Mouse (Mus musculus): ENCODE measurements around the gene Olfr1392. TPM values are rescaled to one million over a fixed set of nuclear protein-coding genes. Genes with fewer than 3 reads are reported as not detected.

The Olfr1392 gene
- polyA plus RNA-seq, 1 experiment: 0.15 TPM

DNA sequence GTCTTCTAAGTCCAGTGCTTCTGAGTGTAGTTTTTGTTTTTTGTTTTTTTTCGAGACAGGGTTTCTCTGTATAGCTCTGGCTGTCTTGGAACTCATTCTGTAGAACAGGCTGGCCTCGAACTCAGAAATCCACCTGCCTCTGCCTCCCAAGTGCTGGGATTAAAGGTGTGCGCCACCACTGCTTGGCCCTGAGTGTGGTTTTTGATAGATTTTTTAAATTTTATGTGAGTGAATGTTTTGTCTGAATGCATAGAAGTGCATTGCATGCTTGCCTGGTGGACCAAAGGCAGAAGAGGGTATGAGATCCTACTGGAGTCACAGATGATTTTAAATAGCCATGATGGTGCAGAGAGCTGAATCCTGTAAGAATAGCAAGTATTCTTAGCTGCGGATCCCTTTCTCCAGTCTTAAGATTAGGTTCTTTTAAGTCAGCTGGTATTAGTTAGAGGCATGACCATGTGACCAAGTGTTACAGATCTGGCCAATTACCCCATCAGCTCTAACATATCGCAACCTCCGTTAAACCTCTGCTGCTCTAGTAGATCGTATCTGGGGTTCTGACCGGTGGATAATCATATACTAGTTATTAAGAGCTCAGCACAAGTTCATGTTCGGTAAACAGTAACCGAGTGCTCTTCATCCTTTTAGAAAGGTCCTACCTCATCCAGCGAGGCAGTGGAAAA is 42.0 kb upstream of the Olfr1392 start:
- no peaks in the 10 kb centered on the region for H3K36me3 ChIP-seq (ENCODE audit: control insufficient read depth, insufficient read depth, low read length)
- H3K27ac ChIP-seq (ENCODE audit: control insufficient read depth, insufficient read depth, low read length): peak overlapping the region; percentile 6; the same call in 1 of the 2 replicates
- TF ChIP-seq CTCF (IDR thresholded peaks at IDR 0.05; ENCODE audit: borderline replicate concordance, control insufficient read depth, extremely low read depth, insufficient read depth, low read length, poor library complexity) (no peak), POLR2A (IDR thresholded peaks at IDR 0.05; ENCODE audit: control insufficient read depth, extremely low read depth, insufficient read depth, low read length, poor library complexity) (no peak)
- H3K4me3 ChIP-seq (ENCODE audit: control insufficient read depth, insufficient read depth, low read length): no peak overlapping the region
- 22% methylated on average over 11 of the region's 11 CpGs for WGBS
- H3K4me1 ChIP-seq (replicated peaks; ENCODE audit: control insufficient read depth, insufficient read depth, low read length): peaks cover 22% of the 10 kb centered on the region
- H3K27me3 ChIP-seq (ENCODE audit: control insufficient read depth, insufficient read depth, low read length): no peaks in the 10 kb centered on the region
- DNase-seq: no peak

DNA sequence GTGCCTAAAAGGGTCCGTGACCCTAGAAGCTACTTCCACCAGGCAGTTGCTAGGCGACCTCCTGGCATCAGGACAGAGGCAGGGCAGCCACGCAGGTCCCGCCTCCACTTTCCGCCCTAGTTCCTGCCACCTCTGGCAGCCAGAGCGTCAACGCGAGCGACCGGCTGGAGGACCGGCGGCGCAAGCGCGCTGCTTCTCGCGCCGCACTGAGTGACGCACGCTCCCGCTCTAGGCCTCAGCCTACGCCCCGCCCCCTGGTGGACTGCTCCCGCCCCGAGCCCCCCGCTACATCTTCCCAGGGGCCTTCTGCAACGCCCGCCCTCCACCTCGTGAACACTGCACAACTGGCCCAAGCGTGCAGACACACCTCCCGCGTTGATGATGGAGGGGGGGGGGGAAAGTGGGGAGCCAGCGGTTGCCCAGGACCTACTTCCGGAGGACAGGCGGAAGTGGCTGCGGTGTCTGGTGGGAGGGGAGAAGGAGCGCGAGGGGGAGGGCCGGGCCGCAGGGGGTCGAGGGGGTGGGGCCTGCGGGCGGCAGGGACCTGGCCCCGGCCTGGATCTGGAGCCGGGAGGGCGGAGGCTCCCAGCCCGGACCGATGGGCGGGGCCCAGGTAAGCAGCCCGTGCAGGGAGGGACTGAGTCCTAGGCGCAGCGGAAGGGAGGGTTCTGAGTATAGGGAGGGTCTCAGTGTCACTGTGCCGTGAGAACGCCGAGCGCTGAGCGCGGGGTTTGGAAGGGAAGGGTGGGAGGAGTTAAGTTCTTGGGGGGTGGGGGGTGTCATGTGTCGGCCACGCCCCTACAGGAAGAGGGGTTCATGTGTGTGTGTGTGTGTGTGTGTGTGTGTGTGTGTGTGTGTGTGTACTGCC is 41.1 kb upstream of the Olfr1392 start, which contains the start of gene Mgat1:
TSS of gene Mgat1 (plus strand) at position 465 of the 868 bp plus-strand sequence.
- H3K4me3 ChIP-seq (ENCODE audit: control insufficient read depth, insufficient read depth, low read length): peak within 1 kb of the TSS; percentile 54
- peak within 1 kb of the TSS; percentile 95 for H3K27ac ChIP-seq (ENCODE audit: control insufficient read depth, insufficient read depth, low read length)
- TF ChIP-seq CTCF (IDR thresholded peaks at IDR 0.05; ENCODE audit: borderline replicate concordance, control insufficient read depth, extremely low read depth, insufficient read depth, low read length, poor library complexity) (peak; percentile 44; the same call in 1 of the 2 replicates), POLR2A (IDR thresholded peaks at IDR 0.05; ENCODE audit: control insufficient read depth, extremely low read depth, insufficient read depth, low read length, poor library complexity) (peak; percentile 51; the same call in 1 of the 2 replicates)
- peak; percentile 93 for DNase-seq
- no peaks in the 10 kb centered on the region for H3K27me3 ChIP-seq (ENCODE audit: control insufficient read depth, insufficient read depth, low read length)
- peaks cover 26% of the 10 kb centered on the region for H3K4me1 ChIP-seq (replicated peaks; ENCODE audit: control insufficient read depth, insufficient read depth, low read length)
- WGBS: under 1% methylated on average over 57 of the region's 60 CpGs
- no peaks in the 10 kb centered on the region for H3K36me3 ChIP-seq (ENCODE audit: control insufficient read depth, insufficient read depth, low read length)

DNA sequence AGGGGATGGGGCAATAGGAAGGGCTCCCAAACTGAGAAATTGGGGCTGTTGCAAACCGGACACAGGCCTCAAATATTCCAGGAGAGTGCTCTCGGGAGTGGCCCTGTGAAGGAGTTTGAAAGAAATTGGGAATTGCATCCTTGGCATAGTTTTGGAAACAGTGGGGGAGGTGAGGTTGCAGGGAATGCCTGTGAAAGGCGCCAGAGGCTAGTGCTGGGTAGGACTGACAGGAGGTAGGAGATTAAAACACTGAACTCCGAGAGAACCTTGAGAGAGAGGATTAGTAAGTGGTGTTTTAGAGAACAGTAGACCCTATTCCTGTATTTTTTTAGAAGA is 40.5 kb upstream of the Olfr1392 start:
- Histone ChIP-seq H3K4me1 (replicated peaks; ENCODE audit: control insufficient read depth, insufficient read depth, low read length) (peaks cover 31% of the 10 kb centered on the region), H3K27ac (ENCODE audit: control insufficient read depth, insufficient read depth, low read length) (peak overlapping the region; percentile 95), H3K36me3 (ENCODE audit: control insufficient read depth, insufficient read depth, low read length) (no peaks in the 10 kb centered on the region), H3K4me3 (ENCODE audit: control insufficient read depth, insufficient read depth, low read length) (peak overlapping the region; percentile 54), H3K27me3 (ENCODE audit: control insufficient read depth, insufficient read depth, low read length) (no peaks in the 10 kb centered on the region)
- no peak for TF ChIP-seq CTCF (IDR thresholded peaks at IDR 0.05; ENCODE audit: borderline replicate concordance, control insufficient read depth, extremely low read depth, insufficient read depth, low read length, poor library complexity)
- TF ChIP-seq POLR2A (IDR thresholded peaks at IDR 0.05; ENCODE audit: control insufficient read depth, extremely low read depth, insufficient read depth, low read length, poor library complexity): no peak
- DNase-seq: no peak
- 3% methylated on average over 4 of the region's 4 CpGs for WGBS

DNA sequence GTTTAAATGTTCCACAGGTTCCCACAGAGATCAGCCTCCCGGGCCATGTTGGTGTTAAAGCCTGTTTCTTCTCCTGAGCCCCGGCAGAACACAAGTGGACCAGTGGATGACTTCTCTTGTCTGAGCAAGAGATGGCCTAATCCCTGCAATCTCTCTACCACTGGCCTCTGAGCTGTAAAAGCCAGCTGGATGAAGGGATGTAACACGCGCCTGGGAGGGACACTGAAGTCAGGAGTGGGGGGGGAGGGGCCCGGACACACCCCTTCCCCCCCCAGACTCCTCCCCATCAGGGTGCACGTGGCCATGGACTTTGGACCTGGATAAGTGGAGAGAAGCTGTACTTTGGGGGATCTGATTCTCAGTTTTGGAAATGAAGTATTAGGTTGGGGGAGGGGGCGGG is 39.9 kb upstream of the Olfr1392 start:
- Histone ChIP-seq H3K36me3 (ENCODE audit: control insufficient read depth, insufficient read depth, low read length) (no peaks in the 10 kb centered on the region), H3K27me3 (ENCODE audit: control insufficient read depth, insufficient read depth, low read length) (no peaks in the 10 kb centered on the region), H3K4me3 (ENCODE audit: control insufficient read depth, insufficient read depth, low read length) (no peak overlapping the region), H3K4me1 (replicated peaks; ENCODE audit: control insufficient read depth, insufficient read depth, low read length) (peaks cover 32% of the 10 kb centered on the region), H3K27ac (ENCODE audit: control insufficient read depth, insufficient read depth, low read length) (peak overlapping the region; percentile 40; the same call in 1 of the 2 replicates)
- TF ChIP-seq CTCF (IDR thresholded peaks at IDR 0.05; ENCODE audit: borderline replicate concordance, control insufficient read depth, extremely low read depth, insufficient read depth, low read length, poor library complexity) (no peak), POLR2A (IDR thresholded peaks at IDR 0.05; ENCODE audit: control insufficient read depth, extremely low read depth, insufficient read depth, low read length, poor library complexity) (no peak)
- 42% methylated on average over 7 of the region's 7 CpGs for WGBS
- peak; percentile 30 for DNase-seq

DNA sequence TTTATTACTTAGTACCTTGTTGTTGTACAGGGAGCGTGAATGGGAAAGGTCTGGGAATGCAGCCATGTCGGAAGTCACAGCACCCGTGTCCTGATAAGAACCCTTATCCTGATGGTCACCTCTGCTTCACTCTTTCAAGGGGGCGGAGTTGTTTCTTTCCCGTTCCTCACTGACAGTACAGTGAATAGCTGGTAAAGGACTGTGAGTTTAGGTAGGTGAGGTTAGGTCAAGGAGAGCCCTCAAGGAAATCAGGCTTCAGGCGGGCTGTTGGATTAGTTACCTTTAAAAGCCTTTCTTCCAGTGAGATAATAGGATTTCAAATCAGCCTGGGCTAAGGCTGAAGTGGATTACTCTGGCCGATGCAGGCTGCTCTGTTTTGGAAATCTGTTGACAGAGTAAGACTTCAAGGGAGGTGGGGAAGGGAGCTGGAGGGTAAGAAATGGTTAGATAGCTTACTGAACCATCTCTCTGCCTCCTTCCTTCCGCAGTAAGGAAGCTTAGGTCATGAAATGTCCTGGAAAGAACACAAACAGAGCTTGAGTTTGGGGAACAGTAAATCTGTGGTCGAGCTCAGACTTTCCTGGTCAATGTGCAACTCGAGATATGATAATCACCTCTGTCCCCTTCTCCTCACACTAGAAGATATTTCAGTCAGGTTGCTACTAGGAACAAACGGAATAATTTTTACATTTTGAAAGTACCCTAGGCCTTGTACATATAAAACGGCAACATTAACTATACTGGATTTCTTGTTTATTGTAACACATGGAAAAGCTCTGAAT is 39.3 kb upstream of the Olfr1392 start:
- Histone ChIP-seq H3K36me3 (ENCODE audit: control insufficient read depth, insufficient read depth, low read length) (no peaks in the 10 kb centered on the region), H3K27ac (ENCODE audit: control insufficient read depth, insufficient read depth, low read length) (peak overlapping the region; percentile 29; the same call in 1 of the 2 replicates), H3K4me1 (replicated peaks; ENCODE audit: control insufficient read depth, insufficient read depth, low read length) (peaks cover 32% of the 10 kb centered on the region), H3K4me3 (ENCODE audit: control insufficient read depth, insufficient read depth, low read length) (no peak overlapping the region), H3K27me3 (ENCODE audit: control insufficient read depth, insufficient read depth, low read length) (no peaks in the 10 kb centered on the region)
- TF ChIP-seq POLR2A (IDR thresholded peaks at IDR 0.05; ENCODE audit: control insufficient read depth, extremely low read depth, insufficient read depth, low read length, poor library complexity) (no peak), CTCF (IDR thresholded peaks at IDR 0.05; ENCODE audit: borderline replicate concordance, control insufficient read depth, extremely low read depth, insufficient read depth, low read length, poor library complexity) (no peak)
- no peak for DNase-seq
- WGBS: 41% methylated on average over 12 of the region's 12 CpGs

DNA sequence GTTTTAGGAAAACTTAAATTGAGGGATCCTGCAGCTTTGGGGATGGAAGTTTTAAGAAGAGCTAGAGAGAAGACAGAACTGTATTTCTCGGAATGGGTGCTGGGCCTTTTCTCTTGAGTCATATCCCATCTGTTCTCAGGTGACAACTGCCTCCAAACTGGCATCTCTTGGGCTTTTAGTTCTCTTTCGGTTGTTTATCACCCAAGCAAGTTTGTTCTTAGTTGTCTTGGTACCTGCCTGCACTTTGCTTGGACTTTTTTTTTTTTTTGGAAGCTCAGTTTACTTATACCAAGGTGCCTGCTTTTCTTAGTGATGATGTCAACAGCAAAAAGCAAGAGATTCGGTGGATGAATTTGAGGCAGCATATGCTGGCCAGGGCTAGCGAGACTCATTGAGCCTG is 38.6 kb upstream of the Olfr1392 start:
- WGBS: 71% methylated on average over 4 of the region's 4 CpGs
- no peaks in the 10 kb centered on the region for H3K36me3 ChIP-seq (ENCODE audit: control insufficient read depth, insufficient read depth, low read length)
- no peaks in the 10 kb centered on the region for H3K27me3 ChIP-seq (ENCODE audit: control insufficient read depth, insufficient read depth, low read length)
- H3K4me1 ChIP-seq (replicated peaks; ENCODE audit: control insufficient read depth, insufficient read depth, low read length): peaks cover 32% of the 10 kb centered on the region
- no peak overlapping the region for H3K4me3 ChIP-seq (ENCODE audit: control insufficient read depth, insufficient read depth, low read length)
- no peak for DNase-seq
- H3K27ac ChIP-seq (ENCODE audit: control insufficient read depth, insufficient read depth, low read length): peak overlapping the region; percentile 95
- TF ChIP-seq POLR2A (IDR thresholded peaks at IDR 0.05; ENCODE audit: control insufficient read depth, extremely low read depth, insufficient read depth, low read length, poor library complexity) (no peak), CTCF (IDR thresholded peaks at IDR 0.05; ENCODE audit: borderline replicate concordance, control insufficient read depth, extremely low read depth, insufficient read depth, low read length, poor library complexity) (no peak)

All from thymus, adult 2 months (tissue).